Mouse (Mus musculus) limb, embryonic 10.5 days (tissue): ENCODE data around the gene Fzr1. TPM values are rescaled to one million over a fixed set of nuclear protein-coding genes. Genes with fewer than 3 reads are reported as not detected.

Experiments
- DNase-seq: peaks from one replicate; pipeline ENCODE4 v3.0.0-alpha.2; 2017; ENCODE audit warnings: low spot score
- H3K27ac ChIP-seq: fragments of 300-500 bp; sonication (generic); 2 replicates; pipeline ENCODE4 v1.5.1; 2016; ENCODE audit warnings: mild to moderate bottlenecking
- H3K27me3 ChIP-seq: fragments of 300-500 bp; sonication (generic); 2 replicates; pipeline ENCODE4 v1.6.1; 2016; ENCODE audit warnings: low read depth, mild to moderate bottlenecking; ENCODE audit not compliant: poor library complexity, severe bottlenecking
- H3K36me3 ChIP-seq: fragments of 300-500 bp; sonication (generic); 2 replicates; pipeline ENCODE4 v1.6.1; 2016; ENCODE audit warnings: mild to moderate bottlenecking, moderate library complexity
- H3K4me1 ChIP-seq: fragments of 300-500 bp; sonication (generic); 2 replicates; pipeline ENCODE4 v1.6.1; 2016
- H3K4me3 ChIP-seq: fragments of 300-500 bp; sonication (generic); 2 replicates; pipeline ENCODE4 v1.5.1; 2016; ENCODE audit warnings: mild to moderate bottlenecking, moderate library complexity
- H3K9me3 ChIP-seq: fragments of 300-500 bp; sonication (generic); replicated peaks from 2 replicates; pipeline ENCODE4 v1.6.1; 2016; ENCODE audit warnings: mild to moderate bottlenecking
- WGBS: fragments of 180-500 bp; shearing (Covaris S2); methylation state at CpG from one replicate; pipeline ENCODE4 v1.1.7; 2016; 5-methylcytosine and 5-hydroxymethylcytosine counted together
- polyA plus RNA-seq: library from polyadenylated mRNA; unstranded; fragments of >200 nt; fragmentation: Nextera tagmentation; extraction: Ambion mirVana; gene quantifications from 2 replicates; pipeline ENCODE4 v1.2.1, GENCODE M21; 2016

Fzr1 gene
- polyA plus RNA-seq, 1 experiment from 2014 or later: 148 TPM

GRCm38 (mm10) chr10:81363436-81364346 lies 14.6 kb downstream of the Fzr1 start:
- peak overlapping the region; percentile 47 for H3K4me3 ChIP-seq
- peaks cover 53% of the 10 kb centered on the region for H3K36me3 ChIP-seq
- peak overlapping the region; percentile 21; the same call in 1 of the 2 replicates for H3K27ac ChIP-seq
- 9% methylated on average over 54 of the region's 54 CpGs for WGBS
- H3K4me1 ChIP-seq: peaks cover 74% of the 10 kb centered on the region
- DNase-seq: no peak
- peaks cover 48% of the 10 kb centered on the region for H3K27me3 ChIP-seq
- H3K9me3 ChIP-seq: no peaks in the 10 kb centered on the region

GRCm38 (mm10) chr10:81362336-81362949 lies 15.9 kb downstream of the Fzr1 start:
- peaks cover 87% of the 10 kb centered on the region for H3K4me1 ChIP-seq
- H3K27ac ChIP-seq: no peak overlapping the region
- 0 out of 2 replicates have a peak overlapping the region, but pooled peaks have one; percentile 2 for H3K4me3 ChIP-seq
- no peak for DNase-seq
- peaks cover 41% of the 10 kb centered on the region for H3K36me3 ChIP-seq
- no peaks in the 10 kb centered on the region for H3K9me3 ChIP-seq
- H3K27me3 ChIP-seq: peaks cover 57% of the 10 kb centered on the region
- 74% methylated on average over 12 of the region's 12 CpGs for WGBS

GRCm38 (mm10) chr10:81360721-81361120 lies 17.6 kb downstream of the Fzr1 start:
- H3K9me3 ChIP-seq: no peaks in the 10 kb centered on the region
- no peak overlapping the region for H3K4me3 ChIP-seq
- WGBS: 67% methylated on average over 8 of the region's 8 CpGs
- H3K36me3 ChIP-seq: peaks cover 23% of the 10 kb centered on the region
- DNase-seq: no peak
- peak overlapping the region; percentile 7; the same call in 1 of the 2 replicates for H3K27ac ChIP-seq
- H3K4me1 ChIP-seq: peaks cover 86% of the 10 kb centered on the region
- H3K27me3 ChIP-seq: peaks cover 68% of the 10 kb centered on the region

GRCm38 (mm10) chr10:81358841-81359240 lies 19.5 kb downstream of the Fzr1 start:
- no peak overlapping the region; the same call in 1 of the 2 replicates for H3K4me3 ChIP-seq
- peaks cover 81% of the 10 kb centered on the region for H3K4me1 ChIP-seq
- WGBS: 85% methylated on average over 1 of the region's 1 CpGs
- no peak for DNase-seq
- peaks cover 23% of the 10 kb centered on the region for H3K36me3 ChIP-seq
- H3K27me3 ChIP-seq: peaks cover 50% of the 10 kb centered on the region
- no peaks in the 10 kb centered on the region for H3K9me3 ChIP-seq
- no peak overlapping the region for H3K27ac ChIP-seq

GRCm38 (mm10) chr10:81358209-81358608 lies 20.1 kb downstream of the Fzr1 start:
- 43% methylated on average over 4 of the region's 4 CpGs for WGBS
- peaks cover 43% of the 10 kb centered on the region for H3K27me3 ChIP-seq
- H3K36me3 ChIP-seq: peaks cover 23% of the 10 kb centered on the region
- H3K27ac ChIP-seq: no peak overlapping the region
- no peak for DNase-seq
- H3K4me3 ChIP-seq: peak overlapping the region; percentile 82
- H3K4me1 ChIP-seq: peaks cover 75% of the 10 kb centered on the region
- no peaks in the 10 kb centered on the region for H3K9me3 ChIP-seq

GRCm38 (mm10) chr10:81356991-81357844 lies 21.1 kb downstream of the Fzr1 start, which contains the start of gene Mfsd12:
Mfsd12 (plus strand) TSS chr10:81357491.
- H3K9me3 ChIP-seq: no peaks in the 10 kb centered on the region
- peak within 1 kb of the TSS; percentile 84 for H3K27ac ChIP-seq
- peak within 1 kb of the TSS; percentile 82 for H3K4me3 ChIP-seq
- 2% methylated on average over 79 of the region's 79 CpGs for WGBS
- H3K27me3 ChIP-seq: peaks cover 33% of the 10 kb centered on the region
- DNase-seq: peak; percentile 90
- peaks cover 70% of the 10 kb centered on the region for H3K4me1 ChIP-seq
- peaks cover 13% of the 10 kb centered on the region for H3K36me3 ChIP-seq

- no peak for DNase-seq
- peaks cover 30% of the 10 kb centered on the region for H3K27me3 ChIP-seq
- 0 out of 2 replicates have a peak, but pooled peaks cover 6% of the 10 kb centered on the region for H3K36me3 ChIP-seq
- WGBS: 59% methylated on average over 12 of the region's 12 CpGs
- peak overlapping the region; percentile 61 for H3K27ac ChIP-seq
- peaks cover 71% of the 10 kb centered on the region for H3K4me1 ChIP-seq
- peak overlapping the region; percentile 82 for H3K4me3 ChIP-seq
- no peaks in the 10 kb centered on the region for H3K9me3 ChIP-seq
Measured at GRCm38 (mm10) chr10:81356352-81356990, 21.8 kb downstream of the Fzr1 start.

- H3K27ac ChIP-seq: no peak overlapping the region
- H3K36me3 ChIP-seq: no peaks in the 10 kb centered on the region
- H3K4me3 ChIP-seq: no peak overlapping the region
- peaks cover 68% of the 10 kb centered on the region for H3K4me1 ChIP-seq
- 80% methylated on average over 4 of the region's 4 CpGs for WGBS
- H3K9me3 ChIP-seq: no peaks in the 10 kb centered on the region
- DNase-seq: no peak
- H3K27me3 ChIP-seq: peaks cover 30% of the 10 kb centered on the region
Measured at GRCm38 (mm10) chr10:81355533-81355932, 22.8 kb downstream of the Fzr1 start.

GRCm38 (mm10) chr10:81354738-81355477 lies 23.4 kb downstream of the Fzr1 start:
- Histone ChIP-seq H3K4me3 (no peak overlapping the region), H3K27ac (no peak overlapping the region), H3K4me1 (peaks cover 70% of the 10 kb centered on the region), H3K9me3 (no peaks in the 10 kb centered on the region), H3K36me3 (no peaks in the 10 kb centered on the region), H3K27me3 (peaks cover 30% of the 10 kb centered on the region)
- WGBS: 71% methylated on average over 9 of the region's 9 CpGs
- no peak for DNase-seq

- peaks cover 27% of the 10 kb centered on the region for H3K27me3 ChIP-seq
- WGBS: 24% methylated on average over 9 of the region's 9 CpGs
- H3K4me1 ChIP-seq: peaks cover 69% of the 10 kb centered on the region
- H3K27ac ChIP-seq: no peak overlapping the region
- no peaks in the 10 kb centered on the region for H3K9me3 ChIP-seq
- H3K4me3 ChIP-seq: no peak overlapping the region
- no peak for DNase-seq
- peaks cover 20% of the 10 kb centered on the region for H3K36me3 ChIP-seq
Measured at GRCm38 (mm10) chr10:81351678-81352291, 26.5 kb downstream of the Fzr1 start.

- H3K27me3 ChIP-seq: peaks cover 25% of the 10 kb centered on the region
- H3K27ac ChIP-seq: peak within 1 kb of the TSS; percentile 95
- peak within 1 kb of the TSS; percentile 97 for H3K4me3 ChIP-seq
- WGBS: under 1% methylated on average over 54 of the region's 54 CpGs
- H3K4me1 ChIP-seq: peaks cover 75% of the 10 kb centered on the region
- peaks cover 27% of the 10 kb centered on the region for H3K36me3 ChIP-seq
- no peaks in the 10 kb centered on the region for H3K9me3 ChIP-seq
- peak; percentile 99 for DNase-seq
Measured at GRCm38 (mm10) chr10:81350351-81351063, 27.8 kb downstream of the Fzr1 start, which contains the start of gene Hmg20b. Hmg20b (minus strand) TSS chr10:81350480.
